Mouse (Mus musculus) kidney, embryonic 15.5 days (tissue): ENCODE measurements around the gene Pltp. TPM values are rescaled to one million over a fixed set of nuclear protein-coding genes. Genes with fewer than 3 reads are reported as not detected.

Source experiments
- ATAC-seq: fragments of 200-750 bp; cut with Nextera tagmentation; replicated peaks from 2 replicates; pipeline ENCODE4 v1.8.0; 2017; ENCODE audit warnings: moderate TSS enrichment; ENCODE audit not compliant: low FRiP score
- H3K27ac ChIP-seq: fragments of 300-500 bp; sonication (generic); 2 replicates; pipeline ENCODE4 v1.5.1; 2015; ENCODE audit warnings: mild to moderate bottlenecking, inconsistent platforms
- H3K27me3 ChIP-seq: fragments of 300-500 bp; sonication (generic); 2 replicates; pipeline ENCODE4 v1.6.1; 2015; ENCODE audit warnings: inconsistent platforms
- H3K36me3 ChIP-seq: fragments of 300-500 bp; sonication (generic); 2 replicates; pipeline ENCODE4 v1.6.1; 2015; ENCODE audit warnings: inconsistent platforms
- H3K4me1 ChIP-seq: fragments of 300-500 bp; sonication (generic); 2 replicates; pipeline ENCODE4 v1.6.1; 2015; ENCODE audit warnings: inconsistent platforms
- H3K4me2 ChIP-seq: fragments of 300-500 bp; sonication (generic); 2 replicates; pipeline ENCODE4 v1.6.1; 2015; ENCODE audit warnings: moderate library complexity, mild to moderate bottlenecking, inconsistent platforms
- H3K4me3 ChIP-seq: fragments of 300-500 bp; sonication (generic); replicated peaks from 2 replicates; pipeline ENCODE4 v1.5.1; 2015; ENCODE audit warnings: mild to moderate bottlenecking, inconsistent platforms
- H3K9ac ChIP-seq: fragments of 300-500 bp; sonication (generic); 2 replicates; pipeline ENCODE4 v1.6.1; 2015; ENCODE audit warnings: mild to moderate bottlenecking, inconsistent platforms
- H3K9me3 ChIP-seq: fragments of 300-500 bp; sonication (generic); replicated peaks from 2 replicates; pipeline ENCODE4 v1.6.1; 2016; ENCODE audit warnings: inconsistent platforms
- WGBS: fragments of 180-500 bp; shearing (Covaris S2); methylation state at CpG from one replicate; pipeline ENCODE4 v1.1.7; 2015; ENCODE audit warnings: mixed read lengths; 5-methylcytosine and 5-hydroxymethylcytosine counted together
- polyA plus RNA-seq: library from polyadenylated mRNA; unstranded; fragments of >200 nt; fragmentation: Nextera tagmentation; extraction: Ambion mirVana; gene quantifications from 2 replicates; pipeline ENCODE4 v1.2.1, GENCODE M21; 2015

Gene Pltp
- polyA plus RNA-seq, 1 experiment from 2014 or later: 38.7 TPM

GRCm38 (mm10) chr2:164891908-164892695, 34.6 kb upstream of the Pltp start:
- Histone ChIP-seq H3K4me1 (peaks cover 8% of the 10 kb centered on the region; the same call in 1 of the 2 replicates), H3K4me2 (no peak overlapping the region), H3K9me3 (no peaks in the 10 kb centered on the region), H3K4me3 (no peak overlapping the region), H3K36me3 (peaks cover 100% of the 10 kb centered on the region), H3K27ac (no peak overlapping the region), H3K27me3 (no peaks in the 10 kb centered on the region), H3K9ac (no peak overlapping the region)
- ATAC-seq: no peak
- 83% methylated on average over 15 of the region's 15 CpGs for WGBS

- no peak overlapping the region for H3K9ac ChIP-seq
- H3K9me3 ChIP-seq: no peaks in the 10 kb centered on the region
- H3K36me3 ChIP-seq: peaks cover 100% of the 10 kb centered on the region
- no peaks in the 10 kb centered on the region for H3K27me3 ChIP-seq
- peaks cover 8% of the 10 kb centered on the region; the same call in 1 of the 2 replicates for H3K4me1 ChIP-seq
- 82% methylated on average over 13 of the region's 13 CpGs for WGBS
- ATAC-seq: no peak
- no peak overlapping the region for H3K4me2 ChIP-seq
- H3K27ac ChIP-seq: no peak overlapping the region
- no peak overlapping the region for H3K4me3 ChIP-seq
These were observed 33.7 kb upstream of the Pltp start for GRCm38 (mm10) chr2:164891056-164891834.

- H3K9me3 ChIP-seq: no peaks in the 10 kb centered on the region
- H3K27me3 ChIP-seq: no peaks in the 10 kb centered on the region
- no peak for ATAC-seq
- no peak overlapping the region for H3K4me3 ChIP-seq
- H3K36me3 ChIP-seq: peaks cover 100% of the 10 kb centered on the region
- H3K27ac ChIP-seq: no peak overlapping the region
- H3K4me2 ChIP-seq: no peak overlapping the region
- H3K4me1 ChIP-seq: peaks cover 8% of the 10 kb centered on the region; the same call in 1 of the 2 replicates
- H3K9ac ChIP-seq: no peak overlapping the region
- 88% methylated on average over 24 of the region's 24 CpGs for WGBS
These were observed 33.0 kb upstream of the Pltp start for GRCm38 (mm10) chr2:164890411-164891049.

GRCm38 (mm10) chr2:164889960-164890359, 32.4 kb upstream of the Pltp start:
- no peak overlapping the region for H3K4me3 ChIP-seq
- no peaks in the 10 kb centered on the region for H3K27me3 ChIP-seq
- ATAC-seq: no peak
- H3K9me3 ChIP-seq: no peaks in the 10 kb centered on the region
- 87% methylated on average over 2 of the region's 2 CpGs for WGBS
- H3K4me1 ChIP-seq: peaks cover 8% of the 10 kb centered on the region; the same call in 1 of the 2 replicates
- no peak overlapping the region for H3K4me2 ChIP-seq
- H3K27ac ChIP-seq: no peak overlapping the region
- peaks cover 100% of the 10 kb centered on the region for H3K36me3 ChIP-seq
- no peak overlapping the region for H3K9ac ChIP-seq

- Histone ChIP-seq H3K27me3 (no peaks in the 10 kb centered on the region), H3K4me2 (no peak overlapping the region), H3K9ac (no peak overlapping the region), H3K27ac (no peak overlapping the region), H3K36me3 (peaks cover 99% of the 10 kb centered on the region), H3K4me3 (no peak overlapping the region), H3K9me3 (no peaks in the 10 kb centered on the region), H3K4me1 (peaks cover 9% of the 10 kb centered on the region; the same call in 1 of the 2 replicates)
- 69% methylated on average over 12 of the region's 12 CpGs for WGBS
- 0 out of 2 replicates have a peak, but pooled peaks have one; percentile 5 for ATAC-seq
These were observed 31.5 kb upstream of the Pltp start for GRCm38 (mm10) chr2:164888996-164889395.

DNA sequence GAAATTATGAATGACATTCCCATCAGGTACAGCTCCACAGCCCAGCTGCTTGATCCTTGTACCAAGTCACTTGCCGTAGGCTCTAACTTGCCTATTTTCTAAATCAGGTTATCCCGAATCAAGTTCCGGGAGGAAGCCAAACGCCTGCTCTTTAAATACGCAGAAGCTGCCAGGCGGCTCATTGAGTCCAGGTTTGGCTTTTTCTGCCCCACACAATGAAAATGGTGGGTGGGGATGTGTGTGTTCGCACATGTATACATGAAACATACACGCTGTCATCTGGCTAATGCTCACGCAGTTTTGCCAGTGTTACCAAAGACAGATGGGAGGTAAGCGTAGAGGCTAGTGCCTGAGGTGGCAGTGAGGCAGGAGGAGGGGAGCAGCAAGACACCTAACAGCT, 29.1 kb upstream of the Pltp start:
- Histone ChIP-seq H3K36me3 (peaks cover 88% of the 10 kb centered on the region), H3K27me3 (no peaks in the 10 kb centered on the region), H3K27ac (no peak overlapping the region), H3K9ac (no peak overlapping the region), H3K4me3 (no peak overlapping the region), H3K4me1 (peaks cover 26% of the 10 kb centered on the region), H3K9me3 (no peaks in the 10 kb centered on the region), H3K4me2 (no peak overlapping the region)
- no peak for ATAC-seq
- 95% methylated on average over 10 of the region's 10 CpGs for WGBS

- ATAC-seq: no peak
- H3K9ac ChIP-seq: no peak overlapping the region
- no peak overlapping the region for H3K27ac ChIP-seq
- H3K4me3 ChIP-seq: no peak overlapping the region
- H3K27me3 ChIP-seq: no peaks in the 10 kb centered on the region
- peaks cover 80% of the 10 kb centered on the region for H3K36me3 ChIP-seq
- H3K4me2 ChIP-seq: no peak overlapping the region
- peaks cover 32% of the 10 kb centered on the region for H3K4me1 ChIP-seq
- WGBS: 62% methylated on average over 7 of the region's 7 CpGs
- H3K9me3 ChIP-seq: no peaks in the 10 kb centered on the region
These were observed 28.3 kb upstream of the Pltp start for GRCm38 (mm10) chr2:164885788-164886187.

GRCm38 (mm10) chr2:164882619-164883018, 25.1 kb upstream of the Pltp start:
- H3K27ac ChIP-seq: peak overlapping the region; percentile 54
- no peaks in the 10 kb centered on the region for H3K9me3 ChIP-seq
- H3K4me2 ChIP-seq: no peak overlapping the region
- no peak for ATAC-seq
- WGBS: 55% methylated on average over 9 of the region's 9 CpGs
- H3K36me3 ChIP-seq: peaks cover 48% of the 10 kb centered on the region
- H3K27me3 ChIP-seq: no peaks in the 10 kb centered on the region
- H3K9ac ChIP-seq: no peak overlapping the region
- no peak overlapping the region for H3K4me3 ChIP-seq
- H3K4me1 ChIP-seq: peaks cover 39% of the 10 kb centered on the region

- peak; percentile 90 for ATAC-seq
- Histone ChIP-seq H3K4me1 (peaks cover 43% of the 10 kb centered on the region), H3K9me3 (no peaks in the 10 kb centered on the region), H3K36me3 (peaks cover 23% of the 10 kb centered on the region), H3K27ac (peak overlapping the region; percentile 100), H3K27me3 (no peaks in the 10 kb centered on the region), H3K4me3 (peak overlapping the region; percentile 93), H3K4me2 (peak overlapping the region; percentile 80), H3K9ac (peak overlapping the region; percentile 100)
- under 1% methylated on average over 70 of the region's 72 CpGs for WGBS
These were observed 22.2 kb upstream of the Pltp start for GRCm38 (mm10) chr2:164879568-164880277.

DNA sequence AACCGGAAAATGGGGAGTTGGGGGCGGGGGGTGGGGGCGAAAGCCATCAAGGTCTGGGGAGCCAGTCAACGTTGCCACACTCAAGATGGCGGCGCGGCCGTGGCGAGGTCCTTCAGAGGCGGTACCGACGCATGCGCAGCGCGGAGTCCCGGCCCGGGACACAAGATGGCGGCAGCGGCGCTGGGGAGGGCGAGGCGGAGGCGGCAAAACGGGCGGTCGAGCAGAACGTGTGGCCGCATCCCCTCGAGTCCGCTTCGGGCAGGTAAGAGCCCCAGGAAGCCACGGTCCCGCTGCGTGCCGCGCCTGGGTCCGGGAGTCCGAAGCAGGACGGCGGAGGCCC, 21.7 kb upstream of the Pltp start, which contains the start of gene Pcif1:
Pcif1 (plus strand) TSS at position 77 of the 340 bp plus-strand sequence.
- WGBS: under 1% methylated on average over 38 of the region's 40 CpGs
- no peaks in the 10 kb centered on the region for H3K27me3 ChIP-seq
- H3K36me3 ChIP-seq: peaks cover 19% of the 10 kb centered on the region
- peak within 1 kb of the TSS; percentile 80 for H3K4me2 ChIP-seq
- peak within 1 kb of the TSS; percentile 93 for H3K4me3 ChIP-seq
- H3K27ac ChIP-seq: peak within 1 kb of the TSS; percentile 100
- H3K4me1 ChIP-seq: peaks cover 48% of the 10 kb centered on the region
- H3K9me3 ChIP-seq: no peaks in the 10 kb centered on the region
- peak within 1 kb of the TSS; percentile 100 for H3K9ac ChIP-seq
- peak; percentile 83 for ATAC-seq

GRCm38 (mm10) chr2:164878509-164879227, 21.2 kb upstream of the Pltp start:
- H3K27me3 ChIP-seq: no peaks in the 10 kb centered on the region
- peak overlapping the region; percentile 80 for H3K4me2 ChIP-seq
- peaks cover 13% of the 10 kb centered on the region for H3K36me3 ChIP-seq
- ATAC-seq: peak; percentile 30
- H3K27ac ChIP-seq: peak overlapping the region; percentile 100
- no peaks in the 10 kb centered on the region for H3K9me3 ChIP-seq
- under 1% methylated on average over 28 of the region's 28 CpGs for whole genome bisulfite sequencing
- H3K4me1 ChIP-seq: peaks cover 50% of the 10 kb centered on the region
- peak overlapping the region; percentile 100 for H3K9ac ChIP-seq
- peak overlapping the region; percentile 93 for H3K4me3 ChIP-seq
